Comparison of ENCODE assay signal across 9 mouse cellular contexts in the genomic region with DNA sequence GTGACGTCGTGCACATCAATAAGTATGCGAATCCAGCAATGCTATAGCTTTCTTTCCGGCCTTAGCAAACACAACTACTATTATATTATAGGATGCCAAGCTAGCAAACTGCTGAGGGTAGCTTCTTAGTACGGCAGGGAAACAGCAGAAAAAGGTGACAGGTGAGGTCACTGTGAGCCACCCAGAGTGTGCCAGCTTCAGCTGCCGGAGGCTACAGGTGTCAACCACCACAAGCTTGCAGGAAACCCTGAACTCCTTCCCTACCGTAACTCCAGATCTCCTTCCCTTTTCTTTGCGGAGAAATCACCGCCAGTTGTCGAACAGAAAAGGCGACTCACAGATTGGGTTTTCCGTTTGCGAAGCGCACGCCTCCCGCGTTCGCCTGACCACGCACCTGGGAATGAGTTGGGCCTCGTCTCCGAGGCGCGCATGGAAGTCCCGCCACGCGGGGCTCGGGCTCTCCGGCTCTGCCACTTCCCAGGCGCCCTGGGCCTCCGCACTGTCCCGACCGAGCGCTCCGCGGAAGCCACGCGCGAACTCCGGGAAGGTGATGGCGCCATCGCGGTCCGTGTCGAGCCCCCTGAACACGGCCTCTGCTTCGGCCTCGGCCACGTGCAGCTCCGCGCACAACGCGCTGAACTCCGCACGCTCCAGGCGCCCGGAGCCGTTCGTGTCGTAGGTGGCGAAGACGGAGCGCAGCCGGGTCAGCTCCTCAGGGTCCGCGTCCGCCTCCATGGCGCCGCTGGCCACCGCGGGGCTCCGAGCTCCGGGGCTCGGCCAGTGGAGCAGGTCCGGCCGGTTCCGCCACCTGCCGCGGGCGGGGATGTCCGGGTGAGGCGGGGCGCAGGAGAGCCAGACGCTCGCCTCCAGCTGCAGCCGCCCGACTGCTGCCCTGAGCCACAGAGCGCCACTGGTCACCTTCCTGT. TPM values are rescaled to one million over a fixed set of nuclear protein-coding genes. Genes with fewer than 3 reads are reported as not detected.
DNase-seq lines count a peak whose midpoint lies in the region; ATAC-seq lines count a peak whose summit lies in the region.
"Had no signal": no experiment of that assay in that cellular context is flagged by ENCODE, and none has a peak within 500 bp of the region (broad histone marks: within the 10 kb centered on the region; RNA-seq: fewer than 3 reads in every experiment).

A gene (minus strand): TSS at position 735 of the 926 bp plus-strand sequence.

- no peak within 1 kb of the TSS for H3K27ac ChIP-seq in embryonic facial prominence, embryonic 11.5 days (replicated peaks; ENCODE audit: low read depth, low read length)

- ATAC-seq in embryonic facial prominence, embryonic 11.5 days (replicated peaks; ENCODE audit: insufficient number of reproducible peaks, low FRiP score, low TSS enrichment, low read depth): peak; percentile 80

- DNase-seq in cerebellum, postnatal 10 days: peak; percentile 37 to 50
- DNase-seq in cerebellum, adult 18-20 months: no peak
- DNase-seq in embryonic facial prominence, embryonic 11.5 days (ENCODE audit: low spot score): peak; percentile 54
- DNase-seq in heart, postnatal 14 days: peak; percentile 31 to 37
- peak; percentile 70 to 79 for DNase-seq in kidney, postnatal 4 days
- peak; percentile 70 to 82 for DNase-seq in lung, postnatal 4 days
- DNase-seq in right cerebral cortex, postnatal 25 days: peak; percentile 18
- no peak for DNase-seq in adrenal gland, adult (ENCODE audit: inconsistent age in 2 of 2, low spot score in 1 of 2)

- WGBS in embryonic facial prominence, embryonic 11.5 days: 4% methylated on average over 82 of the region's 87 CpGs

- peak within 1 kb of the TSS; percentile 50 for H3K4me3 ChIP-seq in embryonic facial prominence, embryonic 11.5 days (ENCODE audit: low read depth, low read length)

- intact Hi-C loops in heart, postnatal 14 days (cut with DNase I): no loop called here

- peaks cover 2% of the 10 kb centered on the region; the same call in 1 of the 2 replicates for H3K27me3 ChIP-seq in embryonic facial prominence, embryonic 11.5 days (ENCODE audit: control insufficient read depth, insufficient read depth, low read length)

- H3K9me3 ChIP-seq in embryonic facial prominence, embryonic 11.5 days (replicated peaks; ENCODE audit: control insufficient read depth, low read length): no peaks in the 10 kb centered on the region

- peak within 1 kb of the TSS; percentile 98 for H3K4me2 ChIP-seq in embryonic facial prominence, embryonic 11.5 days (ENCODE audit: low read depth, low read length)

- no peaks in the 10 kb centered on the region for H3K4me1 ChIP-seq in embryonic facial prominence, embryonic 11.5 days (ENCODE audit: control insufficient read depth, insufficient read depth, low read length)

- H3K36me3 ChIP-seq in embryonic facial prominence, embryonic 11.5 days (replicated peaks; ENCODE audit: control insufficient read depth, insufficient read depth, low read depth, low read length): no peaks in the 10 kb centered on the region

- peak within 1 kb of the TSS; percentile 67 for H3K9ac ChIP-seq in embryonic facial prominence, embryonic 11.5 days (replicated peaks; ENCODE audit: low read length)

RNA-seq across cellular contexts. Expression of the gene that starts here (rescaled TPM):
- polyA plus RNA-seq in embryonic facial prominence, embryonic 11.5 days (2014; fragmentation: Nextera tagmentation; extraction: Ambion mirVana): 3.6 and 3.9 TPM in 2 replicates
- total RNA-seq in heart, postnatal 14 days (2021): under 1 TPM; 0.49 to 0.53 TPM
- polyA plus RNA-seq: C2C12 had no signal

Comparison
In these comparisons a context has a peak if more than half of its experiments do, and no peak if none do; other contexts are left out.
1. DNase-seq: peak in cerebellum, postnatal 10 days (2 of 2), embryonic facial prominence, embryonic 11.5 days (single experiment), kidney, postnatal 4 days (2 of 2), lung, postnatal 4 days (2 of 2) and right cerebral cortex, postnatal 25 days (single experiment); none in cerebellum, adult 18-20 months (0 of 2) and adrenal gland, adult (0 of 2).
2. Peak in DNase-seq in heart, postnatal 14 days; RNA of the gene not detected or under 1 TPM.